Mouse (Mus musculus): Measurements from ENCODE around the gene Dtx4. TPM values are rescaled to one million over a fixed set of nuclear protein-coding genes. Genes with fewer than 3 reads are reported as not detected.

Dtx4 gene
- total and polyA plus RNA-seq, 3 experiments: 16.4 to 30.5 (median 21.2) TPM

DNA sequence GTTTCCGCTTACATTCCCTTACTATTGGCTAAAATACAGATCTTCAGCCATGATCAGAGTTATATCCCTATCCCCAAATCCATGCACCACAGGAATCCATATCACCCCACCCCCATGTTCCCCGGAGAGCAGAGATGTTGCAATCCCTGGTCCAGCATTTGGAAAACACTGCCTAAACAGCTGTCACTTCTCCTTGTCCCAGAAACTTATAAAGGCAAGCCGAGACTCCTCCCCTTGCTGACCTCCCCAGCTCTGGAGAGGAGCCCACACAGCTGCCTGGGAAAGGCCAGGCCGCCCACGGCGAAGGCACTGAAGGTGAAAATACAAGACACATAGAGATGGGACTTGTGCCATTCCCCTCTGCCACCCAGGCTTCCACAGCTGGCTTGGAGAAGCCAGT lies 14.4 kb downstream of the Dtx4 start:
- Histone ChIP-seq H3K4me1 (ENCODE audit: control insufficient read depth in 1 of 2, insufficient read depth in 2 of 2) (peaks cover 0 to 47% of the 10 kb centered on the region in 2 experiments; a peak in 3 of 4 replicates), H3K27ac (ENCODE audit: insufficient read depth, low read depth) (no peak overlapping the region), H3K4me2 (ENCODE audit: insufficient read depth, low read depth, poor library complexity, severe bottlenecking) (no peak overlapping the region), H3K9ac (ENCODE audit: insufficient read depth, low read depth) (no peak overlapping the region), H3K79me2 (replicated peaks; ENCODE audit: control insufficient read depth, extremely low read depth, insufficient read depth, poor library complexity, severe bottlenecking) (no peaks in the 10 kb centered on the region), H3K4me3 (replicated peaks in 1 of 3; ENCODE audit: low read depth in 2 of 3, low read length in 2 of 3, poor library complexity in 1 of 3) (no peak overlapping the region), H3K9me3 (replicated peaks; ENCODE audit: low read length) (no peaks in the 10 kb centered on the region), H3K36me3 (replicated peaks in 1 of 2; ENCODE audit: control insufficient read depth in 1 of 2, insufficient read depth in 1 of 2, low read length in 1 of 2) (peaks cover 78 to 100% of the 10 kb centered on the region in 2 experiments), H3K27me3 (replicated peaks) (no peaks in the 10 kb centered on the region)
- dilution Hi-C loops (cut with MboI; ENCODE audit: extremely low pct_ligation_motif_present, extremely low pct_unique_long_range_greater_than_20kb, low sequenced_read_pairs) (no loop called here), in situ Hi-C loops (cut with MboI; ENCODE audit: low pct_ligation_motif_present, low pct_unique_long_range_greater_than_20kb, low sequenced_read_pairs) (loop anchor here (25.0 kb wide), 1 partner anchor 475 kb away; no protein-coding TSS in a partner anchor)
- no peak for DNase-seq (ENCODE audit: extremely low read depth)
- TF ChIP-seq E2F4 (IDR thresholded peaks at IDR 0.05; ENCODE audit: insufficient replicate concordance, low read depth, low read length) (no peak), MAX (IDR thresholded peaks at IDR 0.05; ENCODE audit: low read length) (no peak), USF1 (IDR thresholded peaks at IDR 0.05; ENCODE audit: low read depth, low read length) (no peak), USF2 (conservative IDR thresholded peaks at IDR 0.05; ENCODE audit: low read depth, low read length) (no peak), RAD21 (IDR thresholded peaks at IDR 0.05; ENCODE audit: low read depth, low read length) (no peak), GABPA (IDR thresholded peaks at IDR 0.05; ENCODE audit: insufficient replicate concordance, low read depth, low read length) (no peak), NRF1 (IDR thresholded peaks at IDR 0.05; ENCODE audit: low read depth, low read length) (no peak), ZC3H11A (IDR thresholded peaks at IDR 0.05; ENCODE audit: low read depth, low read length) (no peak), MXI1 (IDR thresholded peaks at IDR 0.05; ENCODE audit: low read depth, low read length) (no peak), TCF12 (IDR thresholded peaks at IDR 0.05; ENCODE audit: low read depth, low read length) (no peak), POLR2AphosphoS2 (IDR thresholded peaks at IDR 0.05; ENCODE audit: low read depth, low read length) (no peak), RCOR1 (conservative IDR thresholded peaks at IDR 0.05; ENCODE audit: low read depth, low read length) (no peak), IRF4 (IDR thresholded peaks at IDR 0.05; ENCODE audit: low read depth, low read length) (no peak), POLR2A (IDR thresholded peaks at IDR 0.05; ENCODE audit: low read depth, low read length) (no peak), NELFE (IDR thresholded peaks at IDR 0.05; ENCODE audit: low read depth, low read length) (no peak)

DNA sequence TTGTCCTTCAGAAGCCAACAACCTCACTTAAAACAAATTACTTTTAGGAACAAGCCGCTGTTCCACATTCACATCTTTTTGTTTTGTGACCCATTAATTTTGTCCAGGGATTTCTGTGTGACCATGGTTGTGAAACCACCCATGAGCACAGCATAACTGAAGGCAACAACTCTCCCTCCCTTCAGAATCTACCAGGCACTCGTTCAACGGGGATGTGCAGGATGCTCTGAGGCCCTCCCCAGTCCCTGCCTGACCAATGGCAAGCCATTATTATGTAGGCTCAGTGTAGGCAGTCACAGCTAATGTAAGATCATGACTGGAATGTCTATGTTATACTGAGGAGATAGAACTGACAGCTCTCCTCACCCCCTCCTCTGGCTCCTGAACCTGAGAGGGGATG lies 15.6 kb downstream of the Dtx4 start:
- H3K9ac ChIP-seq (ENCODE audit: insufficient read depth, low read depth): no peak overlapping the region
- no peaks in the 10 kb centered on the region for H3K27me3 ChIP-seq (replicated peaks)
- DNase-seq (ENCODE audit: extremely low read depth): no peak
- no peaks in the 10 kb centered on the region for H3K79me2 ChIP-seq (replicated peaks; ENCODE audit: control insufficient read depth, extremely low read depth, insufficient read depth, poor library complexity, severe bottlenecking)
- H3K4me3 ChIP-seq (replicated peaks in 1 of 3; ENCODE audit: low read depth in 2 of 3, low read length in 2 of 3, poor library complexity in 1 of 3): no peak overlapping the region
- in situ Hi-C loops (cut with MboI; ENCODE audit: low pct_ligation_motif_present, low pct_unique_long_range_greater_than_20kb, low sequenced_read_pairs): loop anchor here (25.0 kb wide), 1 partner anchor 473 kb away; no protein-coding TSS in a partner anchor
- H3K36me3 ChIP-seq (replicated peaks in 1 of 2; ENCODE audit: control insufficient read depth in 1 of 2, insufficient read depth in 1 of 2, low read length in 1 of 2): peaks cover 76 to 100% of the 10 kb centered on the region in 2 experiments
- peaks cover 0 to 47% of the 10 kb centered on the region in 2 experiments; a peak in 3 of 4 replicates for H3K4me1 ChIP-seq (ENCODE audit: control insufficient read depth in 1 of 2, insufficient read depth in 2 of 2)
- H3K27ac ChIP-seq (ENCODE audit: insufficient read depth, low read depth): no peak overlapping the region
- no peak overlapping the region for H3K4me2 ChIP-seq (ENCODE audit: insufficient read depth, low read depth, poor library complexity, severe bottlenecking)
- dilution Hi-C loops (cut with MboI; ENCODE audit: extremely low pct_ligation_motif_present, extremely low pct_unique_long_range_greater_than_20kb, low sequenced_read_pairs): no loop called here
- no peak for TF ChIP-seq ETS1 (conservative IDR thresholded peaks at IDR 0.05; ENCODE audit: low read depth, low read length)
- TF ChIP-seq HCFC1 (IDR thresholded peaks at IDR 0.05; ENCODE audit: low read depth, low read length): no peak
- no peak for TF ChIP-seq E2F4 (IDR thresholded peaks at IDR 0.05; ENCODE audit: insufficient replicate concordance, low read depth, low read length)
- TF ChIP-seq ZNF384 (IDR thresholded peaks at IDR 0.05; ENCODE audit: low read depth, low read length): no peak
- no peak for TF ChIP-seq MYC (IDR thresholded peaks at IDR 0.05; ENCODE audit: low read depth, low read length)
- no peak for TF ChIP-seq MXI1 (IDR thresholded peaks at IDR 0.05; ENCODE audit: low read depth, low read length)
- TF ChIP-seq TBP (conservative IDR thresholded peaks at IDR 0.05; ENCODE audit: low read depth, low read length): no peak
- no peak for TF ChIP-seq MAX (IDR thresholded peaks at IDR 0.05; ENCODE audit: low read length)
- no peak for TF ChIP-seq USF2 (conservative IDR thresholded peaks at IDR 0.05; ENCODE audit: low read depth, low read length)
- no peak for TF ChIP-seq NELFE (IDR thresholded peaks at IDR 0.05; ENCODE audit: low read depth, low read length)
- H3K9me3 ChIP-seq (replicated peaks; ENCODE audit: low read length): no peaks in the 10 kb centered on the region

Measured in CH12.LX (cell line).